Mouse (Mus musculus): ENCODE results near the gene Ifitm2. TPM values are rescaled to one million over a fixed set of nuclear protein-coding genes. Genes with fewer than 3 reads are reported as not detected.
"Not testable (repeated sequence)": the region's sequence is repeated elsewhere in the genome, so short reads cannot be mapped to it uniquely, and the experiment has no call there.

Ifitm2 gene
- total and polyA plus RNA-seq, 3 experiments: 136 to 381 (median 213) TPM

- in situ Hi-C loops (cut with MboI; ENCODE audit: low pct_ligation_motif_present, low pct_unique_long_range_greater_than_20kb, low sequenced_read_pairs): no loop called here
- no peak overlapping the region for H3K9ac ChIP-seq (ENCODE audit: insufficient read depth, low read depth)
- H3K79me2 ChIP-seq (replicated peaks; ENCODE audit: control insufficient read depth, extremely low read depth, insufficient read depth, poor library complexity, severe bottlenecking): no peaks in the 10 kb centered on the region
- peak; percentile 31 for DNase-seq (ENCODE audit: extremely low read depth)
- H3K4me1 ChIP-seq (ENCODE audit: control insufficient read depth in 1 of 2, insufficient read depth in 2 of 2): peaks cover 18 to 70% of the 10 kb centered on the region in 2 experiments
- no peak overlapping the region for H3K4me3 ChIP-seq (replicated peaks in 1 of 3; ENCODE audit: low read depth in 2 of 3, low read length in 2 of 3, poor library complexity in 1 of 3)
- H3K9me3 ChIP-seq (replicated peaks; ENCODE audit: low read length): no peaks in the 10 kb centered on the region
- H3K36me3 ChIP-seq (replicated peaks in 1 of 2; ENCODE audit: control insufficient read depth in 1 of 2, insufficient read depth in 1 of 2, low read length in 1 of 2): no peaks in the 10 kb centered on the region
- dilution Hi-C loops (cut with MboI; ENCODE audit: extremely low pct_ligation_motif_present, extremely low pct_unique_long_range_greater_than_20kb, low sequenced_read_pairs): no loop called here
- no peak overlapping the region for H3K4me2 ChIP-seq (ENCODE audit: insufficient read depth, low read depth, poor library complexity, severe bottlenecking)
- no peak overlapping the region for H3K27ac ChIP-seq (ENCODE audit: insufficient read depth, low read depth)
- TF ChIP-seq EP300 (IDR thresholded peaks at IDR 0.05; ENCODE audit: low read length): peak; percentile 30; the same call in 1 of the 2 replicates
- TF ChIP-seq ELF1 (IDR thresholded peaks at IDR 0.05; ENCODE audit: low read depth, low read length): peak; percentile 73
- TF ChIP-seq JUN (IDR thresholded peaks at IDR 0.05; ENCODE audit: insufficient read depth, low read depth, low read length): no peak
- TF ChIP-seq HCFC1 (IDR thresholded peaks at IDR 0.05; ENCODE audit: low read depth, low read length): peak; percentile 57
- no peak for TF ChIP-seq MAFK (IDR thresholded peaks at IDR 0.05; ENCODE audit: insufficient replicate concordance, low read length)
- TF ChIP-seq MYC (IDR thresholded peaks at IDR 0.05; ENCODE audit: low read depth, low read length): no peak
- TF ChIP-seq IRF4 (IDR thresholded peaks at IDR 0.05; ENCODE audit: low read depth, low read length): peak; percentile 30; the same call in 1 of the 2 replicates
- peak; percentile 13; the same call in 1 of the 2 replicates for TF ChIP-seq POLR2A (IDR thresholded peaks at IDR 0.05; ENCODE audit: low read depth, low read length)
- no peak for TF ChIP-seq RAD21 (IDR thresholded peaks at IDR 0.05; ENCODE audit: low read depth, low read length)
- TF ChIP-seq MXI1 (IDR thresholded peaks at IDR 0.05; ENCODE audit: low read depth, low read length): no peak
- no peaks in the 10 kb centered on the region for H3K27me3 ChIP-seq (replicated peaks)
These were observed 15.8 kb upstream of the Ifitm2 start for GRCm38 (mm10) chr7:140971479-140972171.

DNA sequence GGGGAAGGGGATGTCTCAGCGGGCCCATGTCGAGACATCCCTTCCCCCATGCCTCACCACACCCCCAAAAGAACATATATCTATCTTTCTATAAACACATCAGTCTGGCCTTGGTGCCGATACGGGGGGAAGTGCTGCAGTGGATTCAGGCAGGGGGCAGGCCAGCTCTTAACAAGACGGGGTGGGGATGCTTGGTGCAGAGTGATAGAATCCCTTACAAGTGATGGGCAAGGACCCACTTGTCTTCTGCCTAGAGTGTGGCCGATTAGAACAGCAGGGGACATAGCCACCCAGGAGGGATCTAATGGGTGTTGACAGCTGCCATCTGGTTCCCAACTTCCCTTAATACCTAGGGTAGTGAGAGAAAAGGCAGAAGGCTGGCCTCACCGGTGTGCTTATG is 15.1 kb upstream of the Ifitm2 start:
- H3K79me2 ChIP-seq (replicated peaks; ENCODE audit: control insufficient read depth, extremely low read depth, insufficient read depth, poor library complexity, severe bottlenecking): no peaks in the 10 kb centered on the region
- in situ Hi-C loops (cut with MboI; ENCODE audit: low pct_ligation_motif_present, low pct_unique_long_range_greater_than_20kb, low sequenced_read_pairs) (no loop called here), dilution Hi-C loops (cut with MboI; ENCODE audit: extremely low pct_ligation_motif_present, extremely low pct_unique_long_range_greater_than_20kb, low sequenced_read_pairs) (no loop called here)
- no peaks in the 10 kb centered on the region for H3K27me3 ChIP-seq (replicated peaks)
- H3K36me3 ChIP-seq (replicated peaks in 1 of 2; ENCODE audit: control insufficient read depth in 1 of 2, insufficient read depth in 1 of 2, low read length in 1 of 2): no peaks in the 10 kb centered on the region
- H3K9me3 ChIP-seq (replicated peaks; ENCODE audit: low read length): no peaks in the 10 kb centered on the region
- no peak for DNase-seq (ENCODE audit: extremely low read depth)
- H3K4me3 ChIP-seq (replicated peaks in 1 of 3; ENCODE audit: low read depth in 2 of 3, low read length in 2 of 3, poor library complexity in 1 of 3): no peak overlapping the region
- H3K4me1 ChIP-seq (ENCODE audit: control insufficient read depth in 1 of 2, insufficient read depth in 2 of 2): peaks cover 14 to 63% of the 10 kb centered on the region in 2 experiments
- no peak overlapping the region for H3K9ac ChIP-seq (ENCODE audit: insufficient read depth, low read depth)
- H3K27ac ChIP-seq (ENCODE audit: insufficient read depth, low read depth): no peak overlapping the region
- no peak overlapping the region for H3K4me2 ChIP-seq (ENCODE audit: insufficient read depth, low read depth, poor library complexity, severe bottlenecking)
- TF ChIP-seq JUND (conservative IDR thresholded peaks at IDR 0.05; ENCODE audit: low read depth, low read length) (no peak), MAX (IDR thresholded peaks at IDR 0.05; ENCODE audit: low read length) (no peak), MXI1 (IDR thresholded peaks at IDR 0.05; ENCODE audit: low read depth, low read length) (no peak), UBTF (IDR thresholded peaks at IDR 0.05; ENCODE audit: low read depth, low read length) (no peak)

DNA sequence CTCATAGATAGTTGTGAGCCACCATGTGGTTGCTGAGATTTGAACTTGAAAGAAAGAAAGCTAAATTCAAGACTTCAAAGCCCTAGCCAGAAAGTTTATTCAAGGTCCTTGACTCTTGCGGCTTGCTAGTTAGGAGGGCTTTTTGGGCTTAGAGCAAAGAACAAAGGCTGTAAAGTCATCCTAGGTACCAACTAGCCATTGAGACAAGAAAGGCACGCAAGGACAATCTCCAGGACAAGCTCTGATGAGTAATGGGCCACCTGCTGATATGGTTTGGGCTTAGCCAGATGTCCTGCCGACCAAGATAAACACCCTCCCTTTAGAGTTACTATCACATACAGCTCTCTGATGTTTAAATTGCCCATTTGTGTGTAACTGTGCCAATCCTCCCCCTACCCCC is 12.9 kb upstream of the Ifitm2 start:
- dilution Hi-C loops (cut with MboI; ENCODE audit: extremely low pct_ligation_motif_present, extremely low pct_unique_long_range_greater_than_20kb, low sequenced_read_pairs); H3K27me3 ChIP-seq (replicated peaks); H3K79me2 ChIP-seq (replicated peaks; ENCODE audit: control insufficient read depth, extremely low read depth, insufficient read depth, poor library complexity, severe bottlenecking); DNase-seq (ENCODE audit: extremely low read depth); in situ Hi-C loops (cut with MboI; ENCODE audit: low pct_ligation_motif_present, low pct_unique_long_range_greater_than_20kb, low sequenced_read_pairs); H3K36me3 ChIP-seq (replicated peaks in 1 of 2; ENCODE audit: control insufficient read depth in 1 of 2, insufficient read depth in 1 of 2, low read length in 1 of 2); H3K9me3 ChIP-seq (replicated peaks; ENCODE audit: low read length); H3K27ac ChIP-seq (ENCODE audit: insufficient read depth, low read depth); H3K9ac ChIP-seq (ENCODE audit: insufficient read depth, low read depth); H3K4me2 ChIP-seq (ENCODE audit: insufficient read depth, low read depth, poor library complexity, severe bottlenecking): not testable (repeated sequence)
- Histone ChIP-seq H3K4me1 (ENCODE audit: control insufficient read depth in 1 of 2, insufficient read depth in 2 of 2) (peaks cover 14 to 47% of the 10 kb centered on the region in 2 experiments), H3K4me3 (replicated peaks in 1 of 3; ENCODE audit: low read depth in 2 of 3, low read length in 2 of 3, poor library complexity in 1 of 3) (peak overlapping the region in 1 of 3 experiments; percentile 41)
